Mouse (Mus musculus) heart, adult 2 months (tissue): ENCODE measurements around the gene Uck1. TPM values are rescaled to one million over a fixed set of nuclear protein-coding genes. Genes with fewer than 3 reads are reported as not detected.

Experiments used
- DNase-seq, 2 experiments: peaks; one replicate each; pipeline ENCODE4 v3.0.0; 2021
- H3K27ac ChIP-seq: fragments of 200-600 bp; 2 replicates; pipeline ENCODE4 v1.8.1; 2022
- H3K27me3 ChIP-seq: fragments of 200-500 bp; 2 replicates; pipeline ENCODE4 v1.6.1; 2012; ENCODE audit warnings: mild to moderate bottlenecking, low read length, inconsistent platforms, mixed read lengths; ENCODE audit not compliant: control insufficient read depth, insufficient read depth
- H3K36me3 ChIP-seq: fragments of 200-500 bp; 2 replicates; pipeline ENCODE4 v1.6.1; 2012; ENCODE audit warnings: low read length, inconsistent platforms; ENCODE audit not compliant: control insufficient read depth, insufficient read depth
- H3K4me1 ChIP-seq: fragments of 200-500 bp; 2 replicates; pipeline ENCODE4 v1.6.1; 2011; ENCODE audit warnings: low read length; ENCODE audit not compliant: control insufficient read depth, insufficient read depth
- H3K4me3 ChIP-seq: fragments of 200-600 bp; 2 replicates; pipeline ENCODE4 v1.8.1; 2022
- H3K79me2 ChIP-seq: fragments of 200-500 bp; replicated peaks from 2 replicates; pipeline ENCODE4 v1.6.1; 2012; ENCODE audit warnings: mild to moderate bottlenecking, inconsistent platforms, low read length, moderate library complexity, mixed read lengths; ENCODE audit not compliant: control insufficient read depth, insufficient read depth
- H3K9ac ChIP-seq: fragments of 200-500 bp; 2 replicates; pipeline ENCODE4 v1.6.1; 2012; ENCODE audit warnings: low read depth, mild to moderate bottlenecking, control low read depth, inconsistent platforms, low read length, mixed read lengths
- CTCF ChIP-seq: fragments of 200-600 bp; IDR thresholded peaks from 2 replicates; pipeline ENCODE4 v1.8.1; 2022; ENCODE audit warnings: antibody characterized with exemption, mild to moderate bottlenecking, moderate library complexity
- EP300 ChIP-seq: fragments of 200-500 bp; IDR thresholded peaks from 2 replicates; pipeline ENCODE4 v1.6.1; 2011; ENCODE audit warnings: low read depth, low read length, control low read depth; ENCODE audit not compliant: insufficient read depth
- POLR2A ChIP-seq: fragments of 200-500 bp; IDR thresholded peaks from 2 replicates; pipeline ENCODE4 v1.6.1; 2011; ENCODE audit warnings: mild to moderate bottlenecking, low read depth, low read length, control low read depth; ENCODE audit not compliant: insufficient read depth
- WGBS: fragments of 180-500 bp; shearing (Covaris S2); methylation state at CpG from one replicate; pipeline ENCODE4 v1.1.7; 2018; 5-methylcytosine and 5-hydroxymethylcytosine counted together
- intact Hi-C: fragments of 180-260 bp; cut with DNase I; formaldehyde crosslinking; loops from one replicate; pipeline ENCODE4 v1.15.1; 2025
- polyA plus RNA-seq: library from polyadenylated mRNA; depleted of rRNA; stranded (reverse); fragments of >200 nt; gene quantifications from 2 replicates; pipeline ENCODE4 v1.2.3, GENCODE M21; 2012
- total RNA-seq, 2 experiments: library from RNA; stranded (reverse); gene quantifications; 2 replicates each; pipeline ENCODE4 v1.2.3; 2021

Gene Uck1
- total and polyA plus RNA-seq, 3 experiments: 22.5 to 43.1 (median 22.8) TPM

DNA sequence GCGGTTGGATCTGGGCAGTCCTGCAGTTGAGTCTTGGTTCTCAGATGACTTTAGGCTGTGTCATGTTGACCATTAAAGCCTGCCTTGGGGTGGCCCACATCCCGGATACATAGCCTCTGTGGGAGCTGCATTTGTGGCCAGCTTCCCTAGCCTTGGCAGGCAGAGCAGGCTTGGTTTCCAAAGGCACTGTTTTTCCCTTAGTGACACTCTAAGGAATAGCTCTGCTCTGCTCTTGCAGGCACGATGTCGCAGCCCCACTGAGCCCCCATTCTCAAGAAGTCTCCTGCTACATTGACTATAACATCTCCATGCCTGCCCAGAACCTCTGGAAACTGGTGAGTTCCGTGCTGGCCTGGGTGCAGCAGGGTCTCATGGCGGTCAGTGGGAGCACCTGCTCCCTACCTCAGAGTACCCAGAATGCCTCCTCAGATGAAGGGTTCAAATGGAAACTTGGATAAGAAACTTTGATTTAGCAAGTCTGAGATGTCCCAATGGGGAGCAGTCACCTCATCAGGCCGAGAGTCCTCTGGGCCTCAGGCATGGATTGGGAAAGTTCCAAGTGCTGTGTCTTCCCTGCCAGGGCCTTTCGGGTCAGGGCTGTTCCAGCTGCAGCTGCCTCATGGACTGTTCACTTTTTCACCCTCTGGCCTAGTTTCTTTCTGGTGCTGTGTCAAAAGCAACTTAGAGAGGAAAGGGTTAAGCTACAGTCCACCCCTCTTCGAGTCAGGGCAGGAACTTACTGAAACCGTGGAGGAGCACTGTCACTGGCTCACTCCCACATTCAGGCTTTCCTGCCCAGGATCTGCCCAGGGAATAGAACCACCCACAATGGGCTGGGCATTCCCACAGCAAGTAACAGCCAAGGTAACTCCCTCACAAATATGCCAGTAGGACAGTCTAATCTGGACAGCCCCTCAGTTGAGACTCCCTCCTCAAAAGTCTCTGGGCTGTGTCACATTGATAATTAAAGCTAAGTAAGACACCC, 11.3 kb downstream of the Uck1 start:
- Histone ChIP-seq H3K4me1 (no peaks in the 10 kb centered on the region; the same call in 1 of the 2 replicates), H3K27ac (no peak overlapping the region), H3K36me3 (no peaks in the 10 kb centered on the region), H3K79me2 (no peaks in the 10 kb centered on the region), H3K27me3 (no peaks in the 10 kb centered on the region), H3K9ac (no peak overlapping the region), H3K4me3 (no peak overlapping the region)
- no peak for TF ChIP-seq POLR2A
- TF ChIP-seq CTCF: no peak
- TF ChIP-seq EP300: no peak
- peak; percentile 43 to 48 for DNase-seq
- WGBS: 69% methylated on average over 10 of the region's 10 CpGs
- intact Hi-C loops: no loop called here

DNA sequence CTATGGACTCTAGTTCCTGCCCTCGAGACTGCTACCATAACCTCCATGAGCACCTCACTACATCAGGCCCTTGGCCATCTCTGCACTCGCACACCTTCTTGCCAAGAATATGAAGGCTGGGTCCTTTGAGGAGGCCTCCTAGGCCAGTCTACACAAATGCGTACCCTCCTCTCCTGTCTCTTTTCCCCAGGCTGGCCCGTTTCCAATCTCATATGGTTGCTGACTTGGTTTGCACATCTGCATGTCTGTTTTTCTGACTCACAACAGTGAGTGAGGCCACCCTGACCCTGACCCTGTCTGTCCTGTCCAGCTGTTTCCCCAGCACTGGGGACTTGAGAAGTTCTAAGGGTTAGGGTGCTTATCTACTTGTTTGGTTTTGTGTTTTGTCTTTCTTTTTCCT, 13.2 kb downstream of the Uck1 start:
- TF ChIP-seq POLR2A (no peak), CTCF (no peak), EP300 (no peak)
- Histone ChIP-seq H3K27ac (no peak overlapping the region), H3K4me3 (no peak overlapping the region), H3K27me3 (no peaks in the 10 kb centered on the region), H3K9ac (no peak overlapping the region), H3K4me1 (no peaks in the 10 kb centered on the region; the same call in 1 of the 2 replicates), H3K36me3 (no peaks in the 10 kb centered on the region), H3K79me2 (no peaks in the 10 kb centered on the region)
- intact Hi-C loops: no loop called here
- DNase-seq: no peak
- WGBS: 80% methylated on average over 4 of the region's 4 CpGs

DNA sequence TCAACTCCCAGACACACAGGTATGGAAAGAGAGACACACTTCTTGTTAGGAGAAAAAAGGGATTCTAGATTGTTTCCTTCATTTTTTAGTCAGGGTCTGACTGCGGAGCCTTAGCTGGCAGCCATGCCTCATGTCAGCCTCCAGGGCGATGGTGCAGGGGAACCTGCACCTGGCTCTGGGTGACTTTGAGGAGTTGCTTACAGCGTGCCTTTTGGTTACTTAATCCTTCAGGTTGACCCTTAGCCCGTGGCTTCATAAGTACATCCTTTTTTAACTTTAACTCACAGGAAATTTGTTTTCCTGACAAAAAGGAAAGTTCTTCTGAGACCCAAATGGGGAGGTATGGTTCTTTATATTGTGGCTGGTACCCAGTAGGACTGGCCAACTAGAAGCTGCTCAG, 17.0 kb downstream of the Uck1 start:
- TF ChIP-seq EP300 (no peak), POLR2A (no peak), CTCF (no peak)
- WGBS: 79% methylated on average over 4 of the region's 4 CpGs

DNA sequence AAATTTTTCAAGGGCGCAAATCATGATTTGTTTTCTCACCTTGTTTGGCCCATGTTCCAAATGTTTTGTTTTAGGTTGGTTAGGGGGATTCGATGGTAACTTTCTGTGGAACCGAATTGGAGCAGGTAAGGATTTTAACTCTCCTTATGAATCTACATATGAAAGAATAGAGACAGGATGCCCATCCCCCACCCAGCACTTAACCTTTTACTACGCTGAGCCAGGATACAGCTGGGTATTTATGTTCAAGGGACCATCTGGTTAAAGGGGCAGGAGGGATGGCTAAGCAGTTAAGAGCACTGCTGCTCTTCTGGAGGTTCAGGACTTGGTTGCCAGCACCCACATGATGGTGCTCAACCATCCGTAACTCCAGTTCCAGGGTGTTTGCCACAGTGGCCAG, 19.4 kb downstream of the Uck1 start:
- no peak for DNase-seq
- Histone ChIP-seq H3K4me1 (peaks cover 2% of the 10 kb centered on the region; the same call in 1 of the 2 replicates), H3K27me3 (no peaks in the 10 kb centered on the region), H3K9ac (no peak overlapping the region), H3K36me3 (no peaks in the 10 kb centered on the region), H3K4me3 (no peak overlapping the region), H3K79me2 (no peaks in the 10 kb centered on the region), H3K27ac (no peak overlapping the region)
- WGBS: 88% methylated on average over 5 of the region's 5 CpGs
- TF ChIP-seq POLR2A: no peak
- no peak for TF ChIP-seq EP300
- TF ChIP-seq CTCF: no peak
- intact Hi-C loops: no loop called here

More for the DNA sequence above, 17.0 kb downstream of the Uck1 start:
- Histone ChIP-seq H3K9ac (no peak overlapping the region), H3K4me1 (no peaks in the 10 kb centered on the region), H3K4me3 (no peak overlapping the region), H3K79me2 (no peaks in the 10 kb centered on the region), H3K36me3 (no peaks in the 10 kb centered on the region), H3K27ac (no peak overlapping the region), H3K27me3 (no peaks in the 10 kb centered on the region)
- intact Hi-C loops: no loop called here
- no peak for DNase-seq

DNA sequence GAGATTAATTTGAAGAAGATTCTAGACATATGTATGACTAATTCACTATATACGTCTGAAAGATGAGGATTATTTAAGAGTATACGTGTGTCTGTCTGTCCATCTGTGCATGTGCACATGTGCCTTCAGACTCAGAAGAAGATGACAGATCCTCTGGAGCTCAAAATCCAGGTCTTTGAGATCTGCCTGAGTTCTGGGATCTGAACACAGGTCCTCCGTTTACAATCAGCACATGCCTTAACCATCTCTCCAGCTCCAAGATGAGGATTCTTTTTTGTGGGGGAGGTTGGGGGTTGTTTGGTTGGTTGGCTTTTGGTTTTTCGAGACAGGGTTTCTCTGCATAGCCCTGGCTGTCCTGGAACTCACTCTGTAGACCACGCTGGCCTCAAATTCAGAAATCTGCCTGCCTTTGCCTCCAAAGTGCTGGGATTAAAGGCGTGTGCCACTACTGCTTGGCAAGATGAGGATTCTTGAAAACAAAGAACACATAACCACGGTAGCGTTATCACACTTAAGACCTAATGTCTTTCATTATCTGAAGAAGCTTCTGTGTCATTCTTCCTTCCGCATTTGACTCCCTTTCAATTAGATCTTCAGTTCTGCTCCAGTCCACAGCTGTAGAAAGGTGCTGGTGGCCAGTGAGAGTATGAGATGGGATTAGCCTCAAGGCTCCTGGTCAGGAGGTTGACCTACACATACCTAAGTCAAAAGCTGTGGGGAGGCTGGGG, 21.1 kb downstream of the Uck1 start:
- H3K36me3 ChIP-seq: no peaks in the 10 kb centered on the region
- H3K4me1 ChIP-seq: peaks cover 4% of the 10 kb centered on the region; the same call in 1 of the 2 replicates
- no peak overlapping the region for H3K4me3 ChIP-seq
- H3K9ac ChIP-seq: no peak overlapping the region
- no peak overlapping the region for H3K27ac ChIP-seq
- H3K79me2 ChIP-seq: no peaks in the 10 kb centered on the region
- TF ChIP-seq POLR2A: no peak
- TF ChIP-seq EP300: no peak
- TF ChIP-seq CTCF: no peak
- DNase-seq: no peak
- intact Hi-C loops: no loop called here
- WGBS: 91% methylated on average over 9 of the region's 9 CpGs
- H3K27me3 ChIP-seq: no peaks in the 10 kb centered on the region
